Mouse (Mus musculus): Measurements from ENCODE around the gene Olfr418. TPM values are rescaled to one million over a fixed set of nuclear protein-coding genes. Genes with fewer than 3 reads are reported as not detected.

Olfr418 gene
- polyA plus RNA-seq, 1 experiment from 2014 or later, result not detected

- H3K4me1 ChIP-seq (replicated peaks; ENCODE audit: insufficient read depth, low read length), result no peaks in the 10 kb centered on the region
- H3K4me3 ChIP-seq (replicated peaks; ENCODE audit: low read depth, low read length), result no peak overlapping the region
- H3K36me3 ChIP-seq (ENCODE audit: insufficient read depth, low read length), result no peaks in the 10 kb centered on the region
- H3K4me2 ChIP-seq (ENCODE audit: low read length), result no peak overlapping the region
- ATAC-seq (replicated peaks; ENCODE audit: low FRiP score, low read depth), result no peak
- DNase-seq (ENCODE audit: low spot score), result no peak
- no peak for TF ChIP-seq CTCF (IDR thresholded peaks at IDR 0.05; ENCODE audit: low read depth)
- no peaks in the 10 kb centered on the region for H3K9me3 ChIP-seq (replicated peaks; ENCODE audit: low read length)
- H3K9ac ChIP-seq (ENCODE audit: low read depth, low read length), result no peak overlapping the region
- H3K27ac ChIP-seq, result no peak overlapping the region
- H3K27me3 ChIP-seq (ENCODE audit: insufficient read depth, low read length), result no peaks in the 10 kb centered on the region
- WGBS, result 83% methylated on average over 3 of the region's 3 CpGs
These were observed 49.9 kb downstream of the Olfr418 start for GRCm38 (mm10) chr1:173315725-173316124.

GRCm38 (mm10) chr1:173317925-173318477 lies 52.2 kb downstream of the Olfr418 start:
- Histone ChIP-seq H3K9me3 (replicated peaks; ENCODE audit: low read length) (no peaks in the 10 kb centered on the region), H3K4me1 (replicated peaks; ENCODE audit: insufficient read depth, low read length) (no peaks in the 10 kb centered on the region), H3K4me3 (replicated peaks; ENCODE audit: low read depth, low read length) (no peak overlapping the region), H3K36me3 (ENCODE audit: insufficient read depth, low read length) (no peaks in the 10 kb centered on the region), H3K27ac (no peak overlapping the region), H3K9ac (ENCODE audit: low read depth, low read length) (no peak overlapping the region), H3K4me2 (ENCODE audit: low read length) (no peak overlapping the region), H3K27me3 (ENCODE audit: insufficient read depth, low read length) (no peaks in the 10 kb centered on the region)
- no peak for TF ChIP-seq CTCF (IDR thresholded peaks at IDR 0.05; ENCODE audit: low read depth)
- no peak for DNase-seq (ENCODE audit: low spot score)
- 90% methylated on average over 2 of the region's 2 CpGs for WGBS
- ATAC-seq (replicated peaks; ENCODE audit: low FRiP score, low read depth), result no peak

- H3K36me3 ChIP-seq (ENCODE audit: insufficient read depth, low read length), result no peaks in the 10 kb centered on the region
- no peak for TF ChIP-seq CTCF (IDR thresholded peaks at IDR 0.05; ENCODE audit: low read depth)
- H3K4me2 ChIP-seq (ENCODE audit: low read length), result no peak overlapping the region
- ATAC-seq (replicated peaks; ENCODE audit: low FRiP score, low read depth), result no peak
- no peak overlapping the region for H3K4me3 ChIP-seq (replicated peaks; ENCODE audit: low read depth, low read length)
- no peaks in the 10 kb centered on the region for H3K9me3 ChIP-seq (replicated peaks; ENCODE audit: low read length)
- no peak overlapping the region for H3K9ac ChIP-seq (ENCODE audit: low read depth, low read length)
- no peaks in the 10 kb centered on the region for H3K27me3 ChIP-seq (ENCODE audit: insufficient read depth, low read length)
- H3K27ac ChIP-seq, result no peak overlapping the region
- no peaks in the 10 kb centered on the region for H3K4me1 ChIP-seq (replicated peaks; ENCODE audit: insufficient read depth, low read length)
- WGBS, result 76% methylated on average over 8 of the region's 8 CpGs
- no peak for DNase-seq (ENCODE audit: low spot score)
These were observed 55.9 kb downstream of the Olfr418 start for GRCm38 (mm10) chr1:173321593-173322248.

- Histone ChIP-seq H3K36me3 (ENCODE audit: insufficient read depth, low read length) (no peaks in the 10 kb centered on the region), H3K4me2 (ENCODE audit: low read length) (no peak overlapping the region), H3K4me1 (replicated peaks; ENCODE audit: insufficient read depth, low read length) (no peaks in the 10 kb centered on the region), H3K4me3 (replicated peaks; ENCODE audit: low read depth, low read length) (no peak overlapping the region), H3K27me3 (ENCODE audit: insufficient read depth, low read length) (no peaks in the 10 kb centered on the region), H3K9ac (ENCODE audit: low read depth, low read length) (no peak overlapping the region), H3K9me3 (replicated peaks; ENCODE audit: low read length) (no peaks in the 10 kb centered on the region), H3K27ac (no peak overlapping the region)
- ATAC-seq (replicated peaks; ENCODE audit: low FRiP score, low read depth) (no peak), DNase-seq (ENCODE audit: low spot score) (no peak)
- TF ChIP-seq CTCF (IDR thresholded peaks at IDR 0.05; ENCODE audit: low read depth), result no peak
- 66% methylated on average over 6 of the region's 6 CpGs for WGBS
These were observed 56.4 kb downstream of the Olfr418 start for GRCm38 (mm10) chr1:173322249-173322627.

Other genes starting within 250 kb of the Olfr418 start
- gene Olfr1408, start 128.6 kb upstream of the Olfr418 start, polyA plus RNA-seq (2015; fragmentation: Nextera tagmentation; extraction: Ambion mirVana), result not detected in 2 replicates
- not detected in 2 replicates for gene Olfr1406, start 75.4 kb upstream of the Olfr418 start, polyA plus RNA-seq (2015; fragmentation: Nextera tagmentation; extraction: Ambion mirVana)
- not detected in 2 replicates for gene Olfr218, start 68.2 kb upstream of the Olfr418 start, polyA plus RNA-seq (2015; fragmentation: Nextera tagmentation; extraction: Ambion mirVana)
- gene Olfr1404, start 53.6 kb upstream of the Olfr418 start, polyA plus RNA-seq (2015; fragmentation: Nextera tagmentation; extraction: Ambion mirVana), result not detected in 2 replicates
- gene Fcer1a, start 38.8 kb upstream of the Olfr418 start, polyA plus RNA-seq (2015; fragmentation: Nextera tagmentation; extraction: Ambion mirVana), result not detected in 2 replicates
- not detected in 2 replicates for gene Mptx2, start 11.8 kb downstream of the Olfr418 start, polyA plus RNA-seq (2015; fragmentation: Nextera tagmentation; extraction: Ambion mirVana)
- gene Ackr1, start 67.7 kb downstream of the Olfr418 start, polyA plus RNA-seq (2015; fragmentation: Nextera tagmentation; extraction: Ambion mirVana), result 0.13 and 0.15 TPM in 2 replicates
- 2.9 and 3.5 TPM in 2 replicates for gene Aim2, start 84.9 kb downstream of the Olfr418 start, polyA plus RNA-seq (2015; fragmentation: Nextera tagmentation; extraction: Ambion mirVana)
- gene Cadm3, start 101.7 kb downstream of the Olfr418 start, polyA plus RNA-seq (2015; fragmentation: Nextera tagmentation; extraction: Ambion mirVana), result 0.28 and 0.41 TPM in 2 replicates
- 0.31 and 0.64 TPM in 2 replicates for gene Ifi206, start 225.0 kb downstream of the Olfr418 start, polyA plus RNA-seq (2015; fragmentation: Nextera tagmentation; extraction: Ambion mirVana)